Comparison of ENCODE assay signal across 7 mouse cellular contexts in the genomic region with DNA sequence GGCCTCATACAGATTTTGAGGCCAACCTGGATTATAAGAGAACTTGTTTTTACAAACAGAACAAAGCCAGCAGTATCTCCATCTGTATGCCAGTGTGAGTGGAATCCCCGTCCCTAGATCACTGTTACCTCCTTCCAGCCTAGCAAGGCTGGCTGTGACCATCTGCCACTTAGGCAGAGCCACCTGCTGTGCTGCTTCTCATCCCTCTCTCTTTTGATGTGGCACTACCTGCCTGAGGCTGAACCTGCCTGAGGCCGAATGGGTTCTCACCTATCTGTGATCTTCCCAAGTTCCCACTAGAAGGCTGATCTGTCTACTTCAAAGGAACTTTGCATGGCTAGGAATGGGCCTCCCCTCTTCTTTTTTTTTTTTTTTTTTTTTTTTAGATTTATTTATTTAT. TPM values are rescaled to one million over a fixed set of nuclear protein-coding genes. Genes with fewer than 3 reads are reported as not detected.
DNase-seq lines count a peak whose midpoint lies in the region; TF ChIP-seq lines count a peak whose summit lies in the region.
"Not testable (repeated sequence)": the region's sequence is repeated elsewhere in the genome, so short reads cannot be mapped to it uniquely, and the experiment has no call there.

No protein-coding gene starts in this region.

- not testable (repeated sequence) for H3K27me3 ChIP-seq in cerebellum, adult 2 months (ENCODE audit: control insufficient read depth, insufficient read depth, low read length)

- H3K27ac ChIP-seq in cerebellum, adult 2 months (ENCODE audit: insufficient read depth, low read length): not testable (repeated sequence)

- H3K4me3 ChIP-seq in cerebellum, adult 2 months (replicated peaks; ENCODE audit: insufficient read depth, low read depth, low read length): not testable (repeated sequence)

- not testable (repeated sequence) for H3K4me1 ChIP-seq in cerebellum, adult 2 months (ENCODE audit: control insufficient read depth, insufficient read depth, low read length)

- not testable (repeated sequence) for TF ChIP-seq POLR2A in cerebellum, adult 2 months (IDR thresholded peaks at IDR 0.05; ENCODE audit: borderline replicate concordance, insufficient read depth, low read length)

- WGBS in cerebellum, adult 2 months: 23% methylated on average over 2 of the region's 2 CpGs

- DNase-seq in ZHBTc4 (ENCODE audit: low read depth, low spot score): peak; percentile 75
- peak; percentile 1 for DNase-seq in cerebellum, adult 11 months
- DNase-seq in cerebellum, adult 2 months: peak; percentile 13 to 24
- DNase-seq in cerebellum, adult 9-11 months: peak; percentile 7
- peak; percentile 22 to 56 for DNase-seq in cerebellum, postnatal 25 days
- peak; percentile 5 to 14 for DNase-seq in thymus, adult 18-20 months
- peak; percentile 44 for DNase-seq in thymus, postnatal 14 days

- not testable (repeated sequence) for TF ChIP-seq CTCF in cerebellum, adult 2 months (IDR thresholded peaks at IDR 0.05; ENCODE audit: borderline replicate concordance, insufficient read depth, low read depth, low read length)

RNA-seq across cellular contexts. Expression of a gene that starts 55.4 kb away (rescaled TPM):
- polyA plus RNA-seq in cerebellum, adult 2 months (2012; rRNA removed): 19.2 and 20.2 TPM in 2 replicates

Comparison
In these comparisons a context has a peak if more than half of its experiments do, and no peak if none do; other contexts are left out.
1. DNase-seq: peak in every context shown above with its lines; median percentile 75 in ZHBTc4; 44 in thymus, postnatal 14 days; 39 in cerebellum, postnatal 25 days; 18 in cerebellum, adult 2 months; 10 in thymus, adult 18-20 months; 7 in cerebellum, adult 9-11 months; 1 in cerebellum, adult 11 months.